ENCODE assay signal across 8 mouse cellular contexts in the genomic region with DNA sequence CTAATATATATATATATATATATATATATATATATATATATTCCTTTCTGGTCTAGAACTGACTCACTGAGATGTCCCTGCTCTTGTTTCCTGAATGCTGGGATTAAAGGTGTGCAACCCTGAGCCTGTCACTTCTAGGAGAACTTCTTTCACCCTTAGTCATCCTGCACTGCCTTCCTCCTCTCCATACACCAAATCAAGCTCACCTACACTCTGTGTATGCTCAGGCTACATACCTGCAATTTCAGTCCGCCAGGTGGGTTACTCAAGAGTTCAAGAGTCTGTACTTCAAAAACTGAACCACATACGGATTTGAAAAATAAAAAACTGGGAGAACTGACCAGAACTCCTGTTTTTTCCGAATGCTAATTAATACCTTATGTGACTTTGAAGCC. TPM values are rescaled to one million over a fixed set of nuclear protein-coding genes. Genes with fewer than 3 reads are reported as not detected.
DNase-seq lines count a peak whose midpoint lies in the region; ATAC-seq and TF ChIP-seq lines count a peak whose summit lies in the region.

No protein-coding gene starts in this region.

- intact Hi-C loops in heart, postnatal 36 days (cut with DNase I): loop anchor here (2.0 kb wide), 1 partner anchor 43 kb away; no protein-coding TSS in a partner anchor

- ATAC-seq in heart, embryonic 16.5 days (replicated peaks; ENCODE audit: extremely low read depth, insufficient read depth, low FRiP score): no peak
- ATAC-seq in hindbrain, embryonic 13.5 days (ENCODE audit: low FRiP score): peak; percentile 63
- ATAC-seq in midbrain, embryonic 11.5 days (ENCODE audit: low FRiP score): peak; percentile 58
- ATAC-seq in erythroid progenitor cell, adult 5-6 weeks (replicated peaks; ENCODE audit: low FRiP score, poor library complexity, severe bottlenecking): no peak

- TF ChIP-seq POLR2A in bone marrow, adult 2 months (IDR thresholded peaks at IDR 0.05; ENCODE audit: borderline replicate concordance, control insufficient read depth, low read depth, low read length): no peak

- peak overlapping the region; percentile 88 for H3K4me2 ChIP-seq in heart, embryonic 16.5 days (ENCODE audit: low read depth, low read length)
- peak overlapping the region; percentile 65 for H3K4me2 ChIP-seq in hindbrain, embryonic 13.5 days
- H3K4me2 ChIP-seq in midbrain, embryonic 11.5 days: peak overlapping the region; percentile 69

- H3K27ac ChIP-seq in heart, embryonic 16.5 days (ENCODE audit: low read length): no peak overlapping the region
- H3K27ac ChIP-seq in bone marrow, adult 2 months (ENCODE audit: control insufficient read depth, insufficient read depth, low read depth, low read length, poor library complexity): no peak overlapping the region
- H3K27ac ChIP-seq in hindbrain, embryonic 13.5 days: no peak overlapping the region
- H3K27ac ChIP-seq in midbrain, embryonic 11.5 days (ENCODE audit: low read depth, low read length): no peak overlapping the region

- peaks cover 4% of the 10 kb centered on the region; the same call in 1 of the 2 replicates for H3K4me1 ChIP-seq in heart, embryonic 16.5 days (ENCODE audit: control insufficient read depth, insufficient read depth, low read length)
- no peaks in the 10 kb centered on the region for H3K4me1 ChIP-seq in bone marrow, adult 2 months (ENCODE audit: control insufficient read depth, insufficient read depth, low read length)
- peaks cover 8% of the 10 kb centered on the region; the same call in 1 of the 2 replicates for H3K4me1 ChIP-seq in hindbrain, embryonic 13.5 days (replicated peaks)
- 0 out of 2 replicates have a peak, but pooled peaks cover 2% of the 10 kb centered on the region for H3K4me1 ChIP-seq in midbrain, embryonic 11.5 days (ENCODE audit: control insufficient read depth, insufficient read depth, low read length)

- peak overlapping the region; percentile 97; the same call in 1 of the 2 replicates for H3K9ac ChIP-seq in heart, embryonic 16.5 days (ENCODE audit: low read length)
- 0 out of 2 replicates have a peak overlapping the region, but pooled peaks have one; percentile 86 for H3K9ac ChIP-seq in hindbrain, embryonic 13.5 days
- H3K9ac ChIP-seq in midbrain, embryonic 11.5 days (ENCODE audit: low read length): no peak overlapping the region

- 32% methylated on average over 3 of the region's 3 CpGs for WGBS in heart, embryonic 16.5 days
- 31% methylated on average over 3 of the region's 3 CpGs for WGBS in bone marrow, adult 2 months
- 32% methylated on average over 3 of the region's 3 CpGs for WGBS in hindbrain, embryonic 13.5 days
- WGBS in midbrain, embryonic 11.5 days: 29% methylated on average over 3 of the region's 3 CpGs

- TF ChIP-seq CTCF in bone marrow, adult 2 months (IDR thresholded peaks at IDR 0.05; ENCODE audit: control insufficient read depth, insufficient read depth, low read length): no peak

- DNase-seq in heart, postnatal 36 days: no peak
- DNase-seq in midbrain, embryonic 11.5 days (ENCODE audit: low spot score, missing footprints): peak; percentile 85
- DNase-seq in gastrocnemius, postnatal 25 days: no peak
- DNase-seq in urinary bladder, adult 2 months (ENCODE audit: low spot score): no peak

- H3K4me3 ChIP-seq in heart, embryonic 16.5 days (ENCODE audit: low read length): peak overlapping the region; percentile 95
- peak overlapping the region; percentile 90 for H3K4me3 ChIP-seq in bone marrow, adult 2 months (replicated peaks; ENCODE audit: control insufficient read depth, low read depth, low read length)
- peak overlapping the region; percentile 73 for H3K4me3 ChIP-seq in hindbrain, embryonic 13.5 days
- peak overlapping the region; percentile 85 for H3K4me3 ChIP-seq in midbrain, embryonic 11.5 days (ENCODE audit: low read depth, low read length)

- H3K36me3 ChIP-seq in heart, embryonic 16.5 days (ENCODE audit: control insufficient read depth, insufficient read depth): peaks cover 27% of the 10 kb centered on the region
- peaks cover 57% of the 10 kb centered on the region for H3K36me3 ChIP-seq in hindbrain, embryonic 13.5 days
- peaks cover 10% of the 10 kb centered on the region; the same call in 1 of the 2 replicates for H3K36me3 ChIP-seq in midbrain, embryonic 11.5 days (ENCODE audit: control insufficient read depth, insufficient read depth, low read length)

- no peaks in the 10 kb centered on the region for H3K9me3 ChIP-seq in heart, embryonic 16.5 days (replicated peaks; ENCODE audit: control insufficient read depth, low read length)
- no peaks in the 10 kb centered on the region for H3K9me3 ChIP-seq in hindbrain, embryonic 13.5 days
- H3K9me3 ChIP-seq in midbrain, embryonic 11.5 days (ENCODE audit: control insufficient read depth, low read length): no peaks in the 10 kb centered on the region

- H3K27me3 ChIP-seq in heart, embryonic 16.5 days (ENCODE audit: control insufficient read depth, insufficient read depth, low read length): no peaks in the 10 kb centered on the region
- no peaks in the 10 kb centered on the region for H3K27me3 ChIP-seq in hindbrain, embryonic 13.5 days
- no peaks in the 10 kb centered on the region for H3K27me3 ChIP-seq in midbrain, embryonic 11.5 days (ENCODE audit: control insufficient read depth, insufficient read depth, low read length)

RNA-seq across cellular contexts. Expression of gene 2510002D24Rik, which starts 0.3 kb away (rescaled TPM):
- 39.6 and 40.0 TPM in 2 replicates for polyA plus RNA-seq in heart, embryonic 16.5 days (2015; fragmentation: Nextera tagmentation; extraction: Ambion mirVana)
- total RNA-seq in heart, postnatal 36 days (2021): 10 to 100 TPM; 21.8 to 25.6 TPM
- polyA plus RNA-seq in bone marrow, adult 2 months (2011; ENCODE audit: insufficient read depth, insufficient read length, low replicate concordance, missing spikeins): 16.0 and 24.6 TPM in 2 replicates
- polyA plus RNA-seq in hindbrain, embryonic 13.5 days (2015; fragmentation: Nextera tagmentation; extraction: Ambion mirVana): 34.0 and 41.2 TPM in 2 replicates
- 16.1 TPM in 2 replicates for polyA plus RNA-seq in midbrain, embryonic 11.5 days (2014; fragmentation: Nextera tagmentation; extraction: Ambion mirVana)
- 5.4 and 7.5 TPM in 2 replicates for total RNA-seq in erythroid progenitor cell, adult 5-6 weeks (2015; ENCODE audit: low replicate concordance)
- 3.9 TPM in 2 replicates for total RNA-seq in erythroid progenitor cell, adult 5-6 weeks (2017; ENCODE audit: low replicate concordance)
- 10 to 100 TPM; 17.3 to 17.8 TPM for total RNA-seq in gastrocnemius, postnatal 25 days (2021)
- polyA plus RNA-seq in urinary bladder, adult 2 months (2012; rRNA removed): 41.6 and 56.6 TPM in 2 replicates

RNA-seq across cellular contexts. Expression of gene Gm28539, which starts 0.3 kb away (rescaled TPM):
- polyA plus RNA-seq in heart, embryonic 16.5 days (2015; fragmentation: Nextera tagmentation; extraction: Ambion mirVana): not detected in 2 replicates
- 1 to 10 TPM in 1 of 2 experiments, not detected in 1; 2.4 TPM for total RNA-seq in heart, postnatal 36 days (2021)
- polyA plus RNA-seq in bone marrow, adult 2 months (2011; ENCODE audit: insufficient read depth, insufficient read length, low replicate concordance, missing spikeins): not detected in 2 replicates
- not detected in 2 replicates for polyA plus RNA-seq in hindbrain, embryonic 13.5 days (2015; fragmentation: Nextera tagmentation; extraction: Ambion mirVana)
- polyA plus RNA-seq in midbrain, embryonic 11.5 days (2014; fragmentation: Nextera tagmentation; extraction: Ambion mirVana): not detected in 2 replicates
- not detected in 2 replicates for total RNA-seq in erythroid progenitor cell, adult 5-6 weeks (2015; ENCODE audit: low replicate concordance)
- 15.7 TPM in 1 of 2 replicates, not detected in the other for total RNA-seq in erythroid progenitor cell, adult 5-6 weeks (2017; ENCODE audit: low replicate concordance)
- 1 to 10 TPM; 1.3 to 2.3 TPM for total RNA-seq in gastrocnemius, postnatal 25 days (2021)
- polyA plus RNA-seq in urinary bladder, adult 2 months (2012; rRNA removed): not detected in 2 replicates

RNA-seq across cellular contexts. Expression of gene Cdc45, which starts 24.3 kb away (rescaled TPM):
- polyA plus RNA-seq in heart, embryonic 16.5 days (2015; fragmentation: Nextera tagmentation; extraction: Ambion mirVana): 37.6 and 39.2 TPM in 2 replicates
- total RNA-seq in heart, postnatal 36 days (2021): 1 to 10 TPM; 2.7 to 3.6 TPM
- polyA plus RNA-seq in bone marrow, adult 2 months (2011; ENCODE audit: insufficient read depth, insufficient read length, low replicate concordance, missing spikeins): 30.8 and 34.5 TPM in 2 replicates
- 11.3 and 12.3 TPM in 2 replicates for polyA plus RNA-seq in hindbrain, embryonic 13.5 days (2015; fragmentation: Nextera tagmentation; extraction: Ambion mirVana)
- 58.1 and 61.7 TPM in 2 replicates for polyA plus RNA-seq in midbrain, embryonic 11.5 days (2014; fragmentation: Nextera tagmentation; extraction: Ambion mirVana)
- 66.7 and 83.3 TPM in 2 replicates for total RNA-seq in erythroid progenitor cell, adult 5-6 weeks (2015; ENCODE audit: low replicate concordance)
- total RNA-seq in erythroid progenitor cell, adult 5-6 weeks (2017; ENCODE audit: low replicate concordance): 61.0 and 72.0 TPM in 2 replicates
- total RNA-seq in gastrocnemius, postnatal 25 days (2021): 1 to 10 TPM; 2.3 to 2.5 TPM
- polyA plus RNA-seq in urinary bladder, adult 2 months (2012; rRNA removed): 2.9 and 4.4 TPM in 2 replicates

RNA-seq across cellular contexts. Expression of gene Ufd1, which starts 24.5 kb away (rescaled TPM):
- 67.9 and 75.5 TPM in 2 replicates for polyA plus RNA-seq in heart, embryonic 16.5 days (2015; fragmentation: Nextera tagmentation; extraction: Ambion mirVana)
- 10 to 100 TPM; 48.8 to 58.1 TPM for total RNA-seq in heart, postnatal 36 days (2021)
- 47.5 and 56.5 TPM in 2 replicates for polyA plus RNA-seq in bone marrow, adult 2 months (2011; ENCODE audit: insufficient read depth, insufficient read length, low replicate concordance, missing spikeins)
- polyA plus RNA-seq in hindbrain, embryonic 13.5 days (2015; fragmentation: Nextera tagmentation; extraction: Ambion mirVana): 109 and 118 TPM in 2 replicates
- polyA plus RNA-seq in midbrain, embryonic 11.5 days (2014; fragmentation: Nextera tagmentation; extraction: Ambion mirVana): 72.2 and 87.9 TPM in 2 replicates
- total RNA-seq in erythroid progenitor cell, adult 5-6 weeks (2015; ENCODE audit: low replicate concordance): 59.5 and 75.3 TPM in 2 replicates
- total RNA-seq in erythroid progenitor cell, adult 5-6 weeks (2017; ENCODE audit: low replicate concordance): 87.2 and 92.1 TPM in 2 replicates
- total RNA-seq in gastrocnemius, postnatal 25 days (2021): 10 to 100 TPM; 38.9 to 39.8 TPM
- polyA plus RNA-seq in urinary bladder, adult 2 months (2012; rRNA removed): 58.0 TPM in 2 replicates

RNA-seq across cellular contexts. Expression of gene Mrpl40, which starts 40.6 kb away (rescaled TPM):
- polyA plus RNA-seq in heart, embryonic 16.5 days (2015; fragmentation: Nextera tagmentation; extraction: Ambion mirVana): 94.4 and 110 TPM in 2 replicates
- total RNA-seq in heart, postnatal 36 days (2021): 10 to 100 TPM; 55.4 to 59.0 TPM
- polyA plus RNA-seq in bone marrow, adult 2 months (2011; ENCODE audit: insufficient read depth, insufficient read length, low replicate concordance, missing spikeins): 23.8 and 52.7 TPM in 2 replicates
- polyA plus RNA-seq in hindbrain, embryonic 13.5 days (2015; fragmentation: Nextera tagmentation; extraction: Ambion mirVana): 67.4 and 80.2 TPM in 2 replicates
- 86.4 and 92.8 TPM in 2 replicates for polyA plus RNA-seq in midbrain, embryonic 11.5 days (2014; fragmentation: Nextera tagmentation; extraction: Ambion mirVana)
- 55.1 and 86.4 TPM in 2 replicates for total RNA-seq in erythroid progenitor cell, adult 5-6 weeks (2015; ENCODE audit: low replicate concordance)
- total RNA-seq in erythroid progenitor cell, adult 5-6 weeks (2017; ENCODE audit: low replicate concordance): 34.3 and 39.0 TPM in 2 replicates
- 10 to 100 TPM; 42.8 to 45.5 TPM for total RNA-seq in gastrocnemius, postnatal 25 days (2021)
- 22.5 and 24.9 TPM in 2 replicates for polyA plus RNA-seq in urinary bladder, adult 2 months (2012; rRNA removed)

Comparison
In these comparisons a context has a peak if more than half of its experiments do, and no peak if none do; other contexts are left out.
1. ATAC-seq: peak in hindbrain, embryonic 13.5 days (single experiment) and midbrain, embryonic 11.5 days (single experiment); none in heart, embryonic 16.5 days (single experiment) and erythroid progenitor cell, adult 5-6 weeks (single experiment).
2. Peak in every context shown above with its lines, with median percentiles within 50 percentile points of each other: H3K4me2 ChIP-seq and H3K4me3 ChIP-seq.